Mouse (Mus musculus) intestine, embryonic 14.5 days (tissue): ENCODE measurements at regions not wholly inside any gene's neighbourhood (a gene's known extent, or its start where the extent isn't known, plus 50 kb on each side); places are given as distances from the start of the nearest gene placed in this dataset.

Source experiments
- ATAC-seq: fragments of 200-750 bp; cut with Nextera tagmentation; replicated peaks from 2 replicates; pipeline ENCODE4 v1.8.0; 2017; ENCODE audit warnings: low read depth, moderate number of reproducible peaks, moderate TSS enrichment, moderate library complexity; ENCODE audit not compliant: low FRiP score, low TSS enrichment
- DNase-seq: peaks from one replicate; pipeline ENCODE4 v3.0.0-alpha.2; 2018; ENCODE audit warnings: low spot score
- H3K27ac ChIP-seq: fragments of 300-500 bp; sonication (generic); 2 replicates; pipeline ENCODE4 v1.5.1; 2014; ENCODE audit warnings: low read depth, mild to moderate bottlenecking, control low read depth
- H3K27me3 ChIP-seq: fragments of 300-500 bp; sonication (generic); replicated peaks from 2 replicates; pipeline ENCODE4 v1.6.1; 2014; ENCODE audit warnings: low read length, control low read depth; ENCODE audit not compliant: control insufficient read depth, insufficient read depth
- H3K36me3 ChIP-seq: fragments of 300-500 bp; sonication (generic); 2 replicates; pipeline ENCODE4 v1.6.1; 2014; ENCODE audit warnings: low read length, control low read depth; ENCODE audit not compliant: control insufficient read depth, insufficient read depth
- H3K4me1 ChIP-seq: fragments of 300-500 bp; sonication (generic); replicated peaks from 2 replicates; pipeline ENCODE4 v1.6.1; 2014; ENCODE audit warnings: low read length, control low read depth, mixed read lengths; ENCODE audit not compliant: control insufficient read depth, insufficient read depth
- H3K4me2 ChIP-seq: fragments of 300-500 bp; sonication (generic); 2 replicates; pipeline ENCODE4 v1.6.1; 2014; ENCODE audit warnings: low read length
- H3K4me3 ChIP-seq: fragments of 300-500 bp; sonication (generic); 2 replicates; pipeline ENCODE4 v1.5.1; 2014; ENCODE audit warnings: low read depth, low read length, control low read depth, mixed read lengths
- H3K9ac ChIP-seq: fragments of 300-500 bp; sonication (generic); 2 replicates; pipeline ENCODE4 v1.6.1; 2014; ENCODE audit warnings: mild to moderate bottlenecking, low read length
- H3K9me3 ChIP-seq: fragments of 300-500 bp; sonication (generic); 2 replicates; pipeline ENCODE4 v1.6.1; 2016; ENCODE audit warnings: low read length, control low read depth; ENCODE audit not compliant: control insufficient read depth
- WGBS: fragments of 180-500 bp; shearing (Covaris S2); extraction: QIAGEN DNeasy Blood & Tissue Kit; methylation state at CpG from one replicate; pipeline ENCODE4 v1.1.7; 2014; 5-methylcytosine and 5-hydroxymethylcytosine counted together

DNA sequence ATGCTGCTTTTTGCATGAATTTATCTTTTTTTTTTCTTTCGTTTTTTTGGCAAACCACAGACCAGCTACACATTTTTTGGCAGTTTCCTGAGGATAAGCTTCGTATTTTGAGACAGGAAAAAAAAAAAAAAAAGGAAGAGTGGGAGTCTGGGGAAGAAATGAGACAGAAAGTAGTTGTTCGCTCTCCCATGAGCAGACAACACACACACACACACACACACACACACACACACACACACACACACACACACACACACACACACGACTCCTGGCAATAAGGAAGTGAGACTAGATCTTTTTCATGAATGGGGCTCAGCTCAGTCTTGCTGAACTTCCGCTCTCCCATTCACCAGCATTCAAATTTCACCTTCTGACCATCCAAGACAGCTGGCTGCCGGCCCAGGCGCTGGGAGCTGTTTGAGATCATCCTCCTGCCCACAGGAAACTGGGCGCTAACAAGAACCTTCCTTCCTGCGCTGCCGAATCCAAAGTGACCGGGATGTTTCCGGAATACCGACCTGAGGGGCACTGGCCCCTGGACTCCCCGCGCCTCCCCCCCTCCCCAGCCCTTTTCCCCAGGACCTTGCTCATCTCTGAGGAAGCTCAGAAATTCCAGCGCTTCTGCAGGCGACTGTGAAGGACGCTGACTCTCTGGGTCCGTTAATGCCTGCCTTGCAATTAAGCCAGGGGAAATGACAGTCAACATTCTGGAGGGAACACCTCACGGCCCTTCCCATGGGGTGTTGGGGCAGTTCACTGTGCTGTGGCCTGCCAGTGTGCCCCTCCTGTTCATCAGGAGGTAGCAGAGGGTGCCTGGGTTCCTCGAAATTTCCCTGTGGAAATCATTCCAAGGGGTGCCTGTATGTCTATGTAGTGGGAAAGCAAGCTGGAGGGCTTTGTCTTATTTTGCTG is 114.2 kb upstream of the Ccnd2 start:
- WGBS, result 4% methylated on average over 21 of the region's 21 CpGs
- peak; percentile 65 for ATAC-seq

DNA sequence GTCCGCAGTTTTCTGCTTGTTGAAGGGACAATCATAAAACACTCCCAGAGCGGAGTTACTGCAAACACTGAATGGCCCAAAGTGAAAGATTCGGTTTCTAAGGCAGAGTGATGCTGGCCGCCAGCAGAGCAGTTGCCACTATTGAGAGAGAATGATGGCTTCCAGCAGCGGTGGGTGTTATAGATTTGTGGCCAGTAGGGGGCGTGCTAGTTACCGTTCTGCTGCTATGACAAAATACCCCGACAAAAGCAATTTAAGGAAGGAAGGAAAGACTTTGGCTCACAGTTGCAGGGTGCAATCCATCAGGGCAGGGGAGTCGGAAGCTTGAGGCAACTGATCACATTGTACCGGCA is 114.8 kb upstream of the Ccnd2 start:
- Histone ChIP-seq H3K4me3 (no peak overlapping the region), H3K9ac (0 out of 2 replicates have a peak overlapping the region, but pooled peaks have one; percentile 35), H3K36me3 (no peaks in the 10 kb centered on the region), H3K9me3 (no peaks in the 10 kb centered on the region), H3K4me2 (peak overlapping the region; percentile 59), H3K27ac (peak overlapping the region; percentile 86), H3K4me1 (peaks cover 7% of the 10 kb centered on the region), H3K27me3 (no peaks in the 10 kb centered on the region)
- ATAC-seq (no peak), DNase-seq (no peak)
- WGBS, result 37% methylated on average over 10 of the region's 10 CpGs

More for the DNA sequence above, 114.2 kb upstream of the Ccnd2 start:
- Histone ChIP-seq H3K27ac (peak overlapping the region; percentile 86), H3K27me3 (no peaks in the 10 kb centered on the region), H3K9ac (peak overlapping the region; percentile 35; the same call in 1 of the 2 replicates), H3K4me2 (peak overlapping the region; percentile 59), H3K4me1 (peaks cover 7% of the 10 kb centered on the region), H3K36me3 (no peaks in the 10 kb centered on the region), H3K4me3 (peak overlapping the region; percentile 24), H3K9me3 (no peaks in the 10 kb centered on the region)
- DNase-seq, result peak; percentile 85

DNA sequence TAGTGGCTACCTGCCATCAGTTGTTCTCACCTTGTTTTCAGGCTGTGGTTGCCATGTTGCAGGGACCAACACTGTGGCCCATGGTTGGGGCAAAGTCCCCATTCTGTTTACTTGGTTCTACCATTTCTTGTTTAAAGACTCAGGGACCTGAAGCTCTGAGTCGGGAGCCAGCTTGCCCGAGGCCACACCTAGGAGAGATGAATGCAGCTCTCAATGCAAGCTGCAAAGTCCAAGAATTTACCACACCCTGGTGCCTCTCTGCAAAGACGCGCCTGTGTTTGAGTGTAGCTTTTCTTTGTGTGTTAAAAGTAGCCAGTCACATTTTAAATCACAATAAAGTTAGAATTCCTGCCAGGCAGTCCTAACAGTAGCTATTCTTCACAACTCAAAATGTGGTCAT is 117.0 kb upstream of the Ccnd2 start:
- H3K4me3 ChIP-seq, result no peak overlapping the region
- H3K27me3 ChIP-seq, result no peaks in the 10 kb centered on the region
- H3K9ac ChIP-seq, result no peak overlapping the region
- H3K27ac ChIP-seq, result peak overlapping the region; percentile 77
- H3K4me2 ChIP-seq, result no peak overlapping the region
- ATAC-seq, result no peak
- peaks cover 7% of the 10 kb centered on the region for H3K4me1 ChIP-seq
- DNase-seq, result peak; percentile 55
- 55% methylated on average over 4 of the region's 4 CpGs for WGBS
- H3K36me3 ChIP-seq, result no peaks in the 10 kb centered on the region
- no peaks in the 10 kb centered on the region for H3K9me3 ChIP-seq

DNA sequence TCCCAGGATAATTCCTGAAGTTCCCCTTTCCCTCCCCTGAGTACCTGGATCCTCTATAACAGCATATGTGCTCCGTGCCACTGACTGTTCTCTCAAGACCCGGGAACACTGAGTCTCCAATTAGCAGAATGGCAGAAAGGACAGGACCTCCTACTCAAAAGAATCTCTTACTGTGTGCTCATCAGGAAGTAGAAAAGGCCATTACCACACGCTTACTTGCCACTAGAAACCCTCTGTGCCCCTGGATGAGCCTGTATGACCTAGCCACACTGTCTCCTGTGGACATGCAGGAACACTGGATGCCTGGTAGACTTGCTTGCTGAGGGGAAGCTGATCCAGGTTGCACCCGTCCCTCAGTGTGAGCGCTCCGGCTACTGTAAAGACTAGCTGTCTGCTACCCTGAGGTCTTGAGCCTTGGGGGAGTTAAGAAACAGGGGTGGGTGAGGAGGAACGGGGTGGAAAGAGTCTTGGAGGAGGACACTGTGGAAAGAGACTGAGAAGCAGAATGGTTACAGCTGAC is 117.6 kb upstream of the Ccnd2 start:
- no peak for ATAC-seq
- DNase-seq, result peak; percentile 61
- 72% methylated on average over 7 of the region's 7 CpGs for WGBS
- H3K27me3 ChIP-seq, result no peaks in the 10 kb centered on the region
- no peaks in the 10 kb centered on the region for H3K36me3 ChIP-seq
- H3K4me3 ChIP-seq, result no peak overlapping the region
- H3K27ac ChIP-seq, result peak overlapping the region; percentile 77
- H3K9ac ChIP-seq, result no peak overlapping the region
- peaks cover 7% of the 10 kb centered on the region for H3K4me1 ChIP-seq
- no peak overlapping the region for H3K4me2 ChIP-seq
- H3K9me3 ChIP-seq, result no peaks in the 10 kb centered on the region

DNA sequence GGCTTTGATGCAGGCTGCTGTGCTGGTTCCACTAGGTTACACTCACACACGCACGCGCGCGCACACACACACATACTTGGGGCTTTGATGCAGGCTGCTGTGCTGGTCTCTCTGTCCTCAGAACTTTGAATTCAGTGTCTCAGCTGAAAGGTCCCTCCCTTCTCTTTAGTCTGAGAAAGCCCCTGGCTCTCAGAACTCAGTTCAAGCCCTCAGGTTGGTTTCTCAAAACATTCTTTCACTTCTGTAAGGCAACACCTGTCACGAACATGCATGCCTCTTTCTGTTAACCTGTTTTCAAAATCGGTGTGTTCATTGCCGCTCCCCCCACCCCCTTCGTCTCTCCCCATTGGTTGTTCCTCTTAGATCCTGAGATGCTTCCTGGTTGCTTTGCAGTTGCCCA is 118.8 kb upstream of the Ccnd2 start:
- Histone ChIP-seq H3K9me3 (no peaks in the 10 kb centered on the region), H3K27me3 (no peaks in the 10 kb centered on the region), H3K4me2 (no peak overlapping the region), H3K36me3 (no peaks in the 10 kb centered on the region), H3K27ac (no peak overlapping the region), H3K4me3 (no peak overlapping the region), H3K4me1 (peaks cover 7% of the 10 kb centered on the region; the same call in 1 of the 2 replicates), H3K9ac (no peak overlapping the region)
- DNase-seq (no peak), ATAC-seq (no peak)
- WGBS, result 78% methylated on average over 9 of the region's 9 CpGs

DNA sequence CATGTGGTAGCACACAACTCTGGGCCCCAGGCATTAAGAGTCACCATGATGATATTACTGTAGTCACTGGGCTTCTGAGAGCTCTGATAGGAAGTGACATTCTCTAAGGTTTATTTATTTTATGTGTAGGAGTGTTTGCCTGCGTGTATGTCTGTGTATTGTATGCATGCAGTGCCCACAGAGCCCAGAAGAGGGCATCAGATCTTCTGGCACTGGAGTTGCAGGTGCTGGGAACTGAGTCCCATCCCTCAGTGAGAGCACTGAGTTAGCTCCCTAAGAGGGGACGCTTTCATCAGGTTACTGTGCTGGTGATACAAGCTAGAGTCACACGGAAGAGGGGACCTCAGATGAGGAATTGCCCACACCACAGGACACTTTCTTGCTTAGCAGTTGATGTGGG is 119.4 kb upstream of the Ccnd2 start:
- DNase-seq, result no peak
- H3K9me3 ChIP-seq, result no peaks in the 10 kb centered on the region
- 90% methylated on average over 3 of the region's 3 CpGs for WGBS

DNA sequence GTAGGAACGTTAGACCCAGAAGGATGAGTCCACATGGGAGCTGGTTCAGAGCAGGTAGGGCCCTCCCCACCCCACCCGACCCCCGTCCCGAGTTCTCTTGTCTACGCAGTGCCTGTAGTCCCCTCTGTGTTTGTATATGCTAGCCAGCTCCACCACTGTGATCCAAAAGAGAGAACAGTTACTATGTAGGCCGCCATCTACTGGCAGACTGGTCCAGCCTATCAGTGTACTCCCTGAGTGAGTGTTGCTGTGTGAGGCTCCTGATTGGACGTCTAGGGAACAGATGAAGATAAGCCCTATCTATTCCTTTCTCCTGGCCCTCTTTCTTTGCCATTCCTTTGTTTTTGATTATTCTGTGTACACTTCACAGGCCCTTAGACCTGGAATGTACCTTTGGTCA is 120.6 kb upstream of the Ccnd2 start:
- Histone ChIP-seq H3K4me3 (no peak overlapping the region), H3K4me1 (no peaks in the 10 kb centered on the region; the same call in 1 of the 2 replicates), H3K27me3 (no peaks in the 10 kb centered on the region), H3K36me3 (no peaks in the 10 kb centered on the region), H3K9me3 (no peaks in the 10 kb centered on the region), H3K4me2 (no peak overlapping the region), H3K9ac (no peak overlapping the region), H3K27ac (no peak overlapping the region)
- WGBS, result 62% methylated on average over 7 of the region's 7 CpGs
- DNase-seq, result no peak
- ATAC-seq, result 0 out of 2 replicates have a peak, but pooled peaks have one; percentile 42

More for the DNA sequence above, 119.4 kb upstream of the Ccnd2 start:
- no peaks in the 10 kb centered on the region for H3K36me3 ChIP-seq
- H3K4me1 ChIP-seq, result peaks cover 5% of the 10 kb centered on the region; the same call in 1 of the 2 replicates
- no peak overlapping the region for H3K27ac ChIP-seq
- no peak overlapping the region for H3K4me3 ChIP-seq
- H3K9ac ChIP-seq, result no peak overlapping the region
- ATAC-seq, result no peak
- H3K4me2 ChIP-seq, result no peak overlapping the region
- H3K27me3 ChIP-seq, result no peaks in the 10 kb centered on the region

DNA sequence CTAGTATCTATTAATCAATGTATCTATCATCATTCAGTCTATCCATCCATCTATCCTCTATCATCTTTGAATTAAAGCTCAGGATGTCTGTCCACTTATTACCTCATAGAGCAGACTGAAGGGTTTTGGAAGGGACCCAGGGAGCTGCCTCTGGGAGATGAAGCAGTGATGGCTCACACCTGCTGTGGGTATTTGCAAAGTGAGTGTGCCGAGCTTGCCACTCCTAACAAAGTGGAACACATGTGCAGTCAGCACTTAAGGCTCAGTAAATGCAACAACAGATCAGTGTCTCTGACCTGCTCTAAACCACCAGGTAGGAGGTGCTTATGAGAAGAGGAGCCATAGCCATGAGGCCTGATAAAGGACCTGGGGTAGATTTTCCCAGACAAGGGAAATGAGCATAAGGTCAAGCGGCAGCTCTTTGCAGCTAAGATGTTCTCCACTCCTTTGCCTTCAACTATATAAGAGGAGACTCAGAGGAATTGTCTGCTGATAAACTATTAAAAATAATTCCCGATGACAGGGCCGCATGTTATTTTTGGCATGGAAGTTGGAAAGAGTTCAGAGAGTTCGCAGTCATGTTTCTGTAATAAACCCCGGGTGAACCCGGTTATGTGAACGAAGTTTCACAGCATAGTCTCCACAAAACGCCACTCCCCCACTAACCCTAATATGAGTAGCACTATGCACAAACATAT is 122.9 kb upstream of the Ccnd2 start:
- Histone ChIP-seq H3K27me3 (no peaks in the 10 kb centered on the region), H3K9me3 (no peaks in the 10 kb centered on the region), H3K36me3 (no peaks in the 10 kb centered on the region), H3K4me2 (no peak overlapping the region), H3K4me1 (no peaks in the 10 kb centered on the region; the same call in 1 of the 2 replicates), H3K4me3 (no peak overlapping the region), H3K27ac (no peak overlapping the region), H3K9ac (no peak overlapping the region)
- no peak for DNase-seq
- WGBS, result 80% methylated on average over 9 of the region's 9 CpGs
- ATAC-seq, result no peak
